Mouse (Mus musculus): ENCODE data around the gene Hscb. TPM values are rescaled to one million over a fixed set of nuclear protein-coding genes. Genes with fewer than 3 reads are reported as not detected.

Hscb gene
- polyA plus RNA-seq, 1 experiment from 2014 or later = 43.2 TPM

GRCm38 (mm10) chr5:110831036-110831720, 8.4 kb downstream of the Hscb start:
- no peak for DNase-seq (ENCODE audit: low spot score)

GRCm38 (mm10) chr5:110827576-110827975, 12.0 kb downstream of the Hscb start:
- DNase-seq (ENCODE audit: low spot score) = no peak

GRCm38 (mm10) chr5:110826781-110827495, 12.6 kb downstream of the Hscb start:
- no peak for DNase-seq (ENCODE audit: low spot score)

- no peak for DNase-seq (ENCODE audit: low spot score)
These were observed 15.2 kb downstream of the Hscb start for GRCm38 (mm10) chr5:110824421-110824820.

GRCm38 (mm10) chr5:110809667-110810325, 29.8 kb downstream of the Hscb start, which contains the start of gene Ulk1:
Gene Ulk1 (minus strand): TSS chr5:110810097.
- peak; percentile 100 for DNase-seq (ENCODE audit: low spot score)

GRCm38 (mm10) chr5:110808821-110809666, 30.5 kb downstream of the Hscb start:
- peak; percentile 21 for DNase-seq (ENCODE audit: low spot score)

- DNase-seq (ENCODE audit: low spot score) = peak; percentile 63
These were observed 31.4 kb downstream of the Hscb start for GRCm38 (mm10) chr5:110808061-110808631.

- DNase-seq (ENCODE audit: low spot score) = no peak
These were observed 32.1 kb downstream of the Hscb start for GRCm38 (mm10) chr5:110807453-110807852.

- no peak for DNase-seq (ENCODE audit: low spot score)
These were observed 32.9 kb downstream of the Hscb start for GRCm38 (mm10) chr5:110806676-110807075.

- DNase-seq (ENCODE audit: low spot score) = no peak
These were observed 33.4 kb downstream of the Hscb start for GRCm38 (mm10) chr5:110806154-110806553.

GRCm38 (mm10) chr5:110804012-110804743, 35.4 kb downstream of the Hscb start:
- DNase-seq (ENCODE audit: low spot score) = no peak

- DNase-seq (ENCODE audit: low spot score) = no peak
These were observed 36.8 kb downstream of the Hscb start for GRCm38 (mm10) chr5:110802809-110803208.

GRCm38 (mm10) chr5:110802186-110802585, 37.4 kb downstream of the Hscb start:
- DNase-seq (ENCODE audit: low spot score) = no peak

GRCm38 (mm10) chr5:110801036-110801624, 38.4 kb downstream of the Hscb start:
- DNase-seq (ENCODE audit: low spot score) = no peak

GRCm38 (mm10) chr5:110797696-110798095, 41.9 kb downstream of the Hscb start:
- DNase-seq (ENCODE audit: low spot score) = no peak

- DNase-seq (ENCODE audit: low spot score) = no peak
These were observed 45.2 kb downstream of the Hscb start for GRCm38 (mm10) chr5:110794363-110794762.

GRCm38 (mm10) chr5:110788684-110789083, 50.9 kb downstream of the Hscb start:
- DNase-seq (ENCODE audit: low spot score) = peak; percentile 68

- no peak for DNase-seq (ENCODE audit: low spot score)
These were observed 53.3 kb downstream of the Hscb start for GRCm38 (mm10) chr5:110786081-110786835.

- DNase-seq (ENCODE audit: low spot score) = no peak
These were observed 56.4 kb downstream of the Hscb start for GRCm38 (mm10) chr5:110783150-110783549.
